ENCODE assay signal across 8 mouse cellular contexts in genomic region chr12:21373820-21374475, GRCm38 (mm10). TPM values are rescaled to one million over a fixed set of nuclear protein-coding genes. Genes with fewer than 3 reads are reported as not detected.
DNase-seq lines count a peak whose midpoint lies in the region; ATAC-seq lines count a peak whose summit lies in the region.

No protein-coding gene starts in this region.

- H3K4me1 ChIP-seq in heart, embryonic 13.5 days, result peaks cover 19% of the 10 kb centered on the region
- no peaks in the 10 kb centered on the region for H3K4me1 ChIP-seq in hindbrain, embryonic 11.5 days (replicated peaks; ENCODE audit: control insufficient read depth, insufficient read depth, low read length)
- H3K4me1 ChIP-seq in midbrain, embryonic 11.5 days (ENCODE audit: control insufficient read depth, insufficient read depth, low read length), result peaks cover 5% of the 10 kb centered on the region; the same call in 1 of the 2 replicates

- H3K27ac ChIP-seq in heart, embryonic 13.5 days (replicated peaks), result peak overlapping the region; percentile 96
- H3K27ac ChIP-seq in hindbrain, embryonic 11.5 days (ENCODE audit: low read depth, low read length), result peak overlapping the region; percentile 86
- peak overlapping the region; percentile 89 for H3K27ac ChIP-seq in midbrain, embryonic 11.5 days (ENCODE audit: low read depth, low read length)

- 3% methylated on average over 24 of the region's 24 CpGs for WGBS in heart, embryonic 13.5 days
- 5% methylated on average over 24 of the region's 24 CpGs for WGBS in hindbrain, embryonic 11.5 days
- 6% methylated on average over 24 of the region's 24 CpGs for WGBS in midbrain, embryonic 11.5 days

- no peaks in the 10 kb centered on the region for H3K27me3 ChIP-seq in heart, embryonic 13.5 days (replicated peaks)
- no peaks in the 10 kb centered on the region for H3K27me3 ChIP-seq in hindbrain, embryonic 11.5 days (ENCODE audit: control insufficient read depth, insufficient read depth, low read length)
- no peaks in the 10 kb centered on the region for H3K27me3 ChIP-seq in midbrain, embryonic 11.5 days (ENCODE audit: control insufficient read depth, insufficient read depth, low read length)

- no peak for DNase-seq in heart, adult 9 months (ENCODE audit: low spot score in 2 of 2)
- peak; percentile 17 for DNase-seq in MEL-GATA-1-ER (ENCODE audit: extremely low read depth, low read depth)
- no peak for DNase-seq in hindbrain, embryonic 11.5 days (ENCODE audit: low spot score)
- no peak for DNase-seq in midbrain, embryonic 11.5 days (ENCODE audit: low spot score, missing footprints)
- no peak for DNase-seq in adipocyte (ENCODE audit: low spot score)
- no peak for DNase-seq in left cerebral cortex, adult 8-10 months (ENCODE audit: low spot score in 2 of 2)
- DNase-seq in kidney, postnatal 4 days, result no peak

- H3K4me2 ChIP-seq in heart, embryonic 13.5 days, result peak overlapping the region; percentile 90
- H3K4me2 ChIP-seq in hindbrain, embryonic 11.5 days (replicated peaks; ENCODE audit: low read depth, low read length), result peak overlapping the region; percentile 78
- H3K4me2 ChIP-seq in midbrain, embryonic 11.5 days, result peak overlapping the region; percentile 74

- no peaks in the 10 kb centered on the region for H3K9me3 ChIP-seq in heart, embryonic 13.5 days
- no peaks in the 10 kb centered on the region for H3K9me3 ChIP-seq in hindbrain, embryonic 11.5 days (ENCODE audit: control insufficient read depth, low read length)
- no peaks in the 10 kb centered on the region for H3K9me3 ChIP-seq in midbrain, embryonic 11.5 days (ENCODE audit: control insufficient read depth, low read length)

- H3K9ac ChIP-seq in heart, embryonic 13.5 days, result peak overlapping the region; percentile 88
- H3K9ac ChIP-seq in hindbrain, embryonic 11.5 days (ENCODE audit: low read depth, low read length), result peak overlapping the region; percentile 86
- peak overlapping the region; percentile 90 for H3K9ac ChIP-seq in midbrain, embryonic 11.5 days (ENCODE audit: low read length)

- peak overlapping the region; percentile 86 for H3K4me3 ChIP-seq in heart, embryonic 13.5 days
- H3K4me3 ChIP-seq in hindbrain, embryonic 11.5 days (ENCODE audit: low read depth, low read length), result peak overlapping the region; percentile 73
- peak overlapping the region; percentile 67 for H3K4me3 ChIP-seq in midbrain, embryonic 11.5 days (ENCODE audit: low read depth, low read length)

- no peaks in the 10 kb centered on the region for H3K36me3 ChIP-seq in heart, embryonic 13.5 days
- H3K36me3 ChIP-seq in hindbrain, embryonic 11.5 days (ENCODE audit: control insufficient read depth, insufficient read depth, low read length), result no peaks in the 10 kb centered on the region
- no peaks in the 10 kb centered on the region for H3K36me3 ChIP-seq in midbrain, embryonic 11.5 days (ENCODE audit: control insufficient read depth, insufficient read depth, low read length)

- ATAC-seq in heart, embryonic 13.5 days (ENCODE audit: extremely low read depth, insufficient number of reproducible peaks, low FRiP score, low TSS enrichment), result peak; percentile 59
- no peak; the same call in 1 of the 2 replicates for ATAC-seq in hindbrain, embryonic 11.5 days (ENCODE audit: low FRiP score)
- peak; percentile 81; the same call in 1 of the 2 replicates for ATAC-seq in midbrain, embryonic 11.5 days (ENCODE audit: low FRiP score)

RNA-seq across cellular contexts. Expression of gene Adam17, which starts 0.5 kb away (rescaled TPM):
- polyA plus RNA-seq in heart, embryonic 13.5 days (2015; fragmentation: Nextera tagmentation; extraction: Ambion mirVana), result 24.2 and 25.2 TPM in 2 replicates
- 37.5 and 38.2 TPM in 2 replicates for polyA plus RNA-seq in hindbrain, embryonic 11.5 days (2014; fragmentation: Nextera tagmentation; extraction: Ambion mirVana)
- polyA plus RNA-seq in midbrain, embryonic 11.5 days (2014; fragmentation: Nextera tagmentation; extraction: Ambion mirVana), result 38.8 and 39.9 TPM in 2 replicates
- total RNA-seq in left cerebral cortex, adult 8-10 months (2022), result 10 to 100 TPM; 14.5 to 18.1 (median 16.6) TPM

RNA-seq across cellular contexts. Expression of gene Ywhaq, which starts 43.5 kb away (rescaled TPM):
- 438 and 453 TPM in 2 replicates for polyA plus RNA-seq in heart, embryonic 13.5 days (2015; fragmentation: Nextera tagmentation; extraction: Ambion mirVana)
- 1,238 and 1,304 TPM in 2 replicates for polyA plus RNA-seq in hindbrain, embryonic 11.5 days (2014; fragmentation: Nextera tagmentation; extraction: Ambion mirVana)
- polyA plus RNA-seq in midbrain, embryonic 11.5 days (2014; fragmentation: Nextera tagmentation; extraction: Ambion mirVana), result 1,296 and 1,418 TPM in 2 replicates
- total RNA-seq in left cerebral cortex, adult 8-10 months (2022), result 100 to 1,000 TPM; 368 to 434 (median 402) TPM

RNA-seq across cellular contexts. Expression of gene Iah1, which starts 57.8 kb away (rescaled TPM):
- 37.3 and 46.6 TPM in 2 replicates for polyA plus RNA-seq in heart, embryonic 13.5 days (2015; fragmentation: Nextera tagmentation; extraction: Ambion mirVana)
- 48.2 and 50.4 TPM in 2 replicates for polyA plus RNA-seq in hindbrain, embryonic 11.5 days (2014; fragmentation: Nextera tagmentation; extraction: Ambion mirVana)
- 49.5 and 50.8 TPM in 2 replicates for polyA plus RNA-seq in midbrain, embryonic 11.5 days (2014; fragmentation: Nextera tagmentation; extraction: Ambion mirVana)
- total RNA-seq in left cerebral cortex, adult 8-10 months (2022), result 10 to 100 TPM; 13.1 to 16.8 (median 15.0) TPM
